Mouse (Mus musculus) CH12.LX (cell line): ENCODE results near the gene Atp6v0b. TPM values are rescaled to one million over a fixed set of nuclear protein-coding genes. Genes with fewer than 3 reads are reported as not detected.

Experiments
- DNase-seq: peaks from one replicate; pipeline ENCODE4 v3.0.0-alpha.2; 2013; ENCODE audit errors: extremely low read depth
- H3K27ac ChIP-seq: 2 replicates; pipeline ENCODE4 v1.5.1; 2012; ENCODE audit warnings: low read depth, mild to moderate bottlenecking, control low read depth, moderate library complexity; ENCODE audit not compliant: insufficient read depth
- H3K27me3 ChIP-seq: replicated peaks from 2 replicates; pipeline ENCODE3; 2012; ENCODE audit warnings: inconsistent platforms
- H3K36me3 ChIP-seq, 2 experiments: replicated peaks in 1 of 2; 2 replicates each; pipeline versions ENCODE3 to v1.6.1; 2012; ENCODE audit warnings: inconsistent platforms in 1 of 2, low read length in 1 of 2, mild to moderate bottlenecking in 1 of 2, mixed read lengths in 1 of 2, moderate library complexity in 1 of 2; ENCODE audit not compliant: control insufficient read depth in 1 of 2, insufficient read depth in 1 of 2
- H3K4me1 ChIP-seq, 2 experiments: 2 replicates each; pipeline ENCODE4 v1.6.1; 2012; ENCODE audit warnings: inconsistent platforms in 1 of 2, moderate library complexity in 1 of 2; ENCODE audit not compliant: insufficient read depth in 2 of 2, control insufficient read depth in 1 of 2
- H3K4me2 ChIP-seq: 2 replicates; pipeline ENCODE4 v1.6.1; 2012; ENCODE audit warnings: low read depth, mild to moderate bottlenecking, control low read depth; ENCODE audit not compliant: poor library complexity, insufficient read depth, severe bottlenecking
- H3K4me3 ChIP-seq, 3 experiments: fragments of 150-350 bp in 1 of 3; sonication (generic) in 1 of 3; replicated peaks in 1 of 3; 2 replicates each; pipeline versions ENCODE3 to v1.5.1; 2011 to 2012; ENCODE audit warnings: low read depth in 2 of 3, low read length in 2 of 3, mild to moderate bottlenecking in 2 of 3, moderate library complexity in 2 of 3, control low read depth in 1 of 3, improper control_type of control experiment in 1 of 3, inconsistent platforms in 1 of 3, mixed read lengths in 1 of 3; ENCODE audit not compliant: poor library complexity in 1 of 3
- H3K79me2 ChIP-seq: replicated peaks from 2 replicates; pipeline ENCODE4 v1.6.1; 2012; ENCODE audit warnings: mild to moderate bottlenecking, moderate library complexity; ENCODE audit not compliant: control insufficient read depth, poor library complexity, insufficient read depth, severe bottlenecking; ENCODE audit errors: extremely low read depth
- H3K9ac ChIP-seq: 2 replicates; pipeline ENCODE4 v1.6.1; 2012; ENCODE audit warnings: low read depth, mild to moderate bottlenecking, control low read depth, moderate library complexity; ENCODE audit not compliant: insufficient read depth
- H3K9me3 ChIP-seq: replicated peaks from 2 replicates; pipeline ENCODE3; 2012; ENCODE audit warnings: low read length, inconsistent platforms, mixed read lengths
- BHLHE40 ChIP-seq: IDR thresholded peaks from 2 replicates; pipeline ENCODE4 v1.6.1; 2011; ENCODE audit warnings: mild to moderate bottlenecking, low read depth, low read length, improper control_type of control experiment
- CHD2 ChIP-seq: IDR thresholded peaks from 2 replicates; pipeline ENCODE4 v1.6.1; 2011; ENCODE audit warnings: low read length, improper control_type of control experiment
- ELF1 ChIP-seq: IDR thresholded peaks from 2 replicates; pipeline ENCODE4 v1.6.1; 2014; ENCODE audit warnings: low read depth, mild to moderate bottlenecking, inconsistent platforms, low read length, improper control_type of control experiment
- GABPA ChIP-seq: IDR thresholded peaks from 2 replicates; pipeline ENCODE4 v1.6.1; 2012; ENCODE audit warnings: low read depth, low read length, improper control_type of control experiment, inconsistent platforms; ENCODE audit not compliant: insufficient replicate concordance
- HCFC1 ChIP-seq: IDR thresholded peaks from 2 replicates; pipeline ENCODE4 v1.6.1; 2012; ENCODE audit warnings: low read depth, mild to moderate bottlenecking, inconsistent platforms, low read length, improper control_type of control experiment
- IRF4 ChIP-seq: IDR thresholded peaks from 2 replicates; pipeline ENCODE4 v1.6.1; 2014; ENCODE audit warnings: low read depth, mild to moderate bottlenecking, inconsistent platforms, low read length, improper control_type of control experiment
- JUN ChIP-seq: IDR thresholded peaks from 2 replicates; pipeline ENCODE4 v1.6.1; 2011; ENCODE audit warnings: low read depth, mild to moderate bottlenecking, low read length, improper control_type of control experiment, moderate library complexity; ENCODE audit not compliant: insufficient read depth
- KAT2A ChIP-seq: IDR thresholded peaks from 2 replicates; pipeline ENCODE4 v1.6.1; 2012; ENCODE audit warnings: low read length, improper control_type of control experiment, inconsistent platforms; ENCODE audit not compliant: insufficient replicate concordance
- MAX ChIP-seq: IDR thresholded peaks from 2 replicates; pipeline ENCODE4 v1.6.1; 2011; ENCODE audit warnings: low read length, improper control_type of control experiment
- MEF2A ChIP-seq: IDR thresholded peaks from 2 replicates; pipeline ENCODE4 v1.6.1; 2014; ENCODE audit warnings: low read depth, mild to moderate bottlenecking, inconsistent platforms, low read length, improper control_type of control experiment, borderline replicate concordance
- MXI1 ChIP-seq: IDR thresholded peaks from 2 replicates; pipeline ENCODE4 v1.6.1; 2011; ENCODE audit warnings: mild to moderate bottlenecking, low read depth, low read length, improper control_type of control experiment
- MYC ChIP-seq: IDR thresholded peaks from 2 replicates; pipeline ENCODE4 v1.6.1; 2011; ENCODE audit warnings: low read depth, mild to moderate bottlenecking, improper control_type of control experiment, low read length
- NELFE ChIP-seq: IDR thresholded peaks from 2 replicates; pipeline ENCODE4 v1.6.1; 2011; ENCODE audit warnings: low read depth, low read length, improper control_type of control experiment
- NRF1 ChIP-seq: IDR thresholded peaks from 2 replicates; pipeline ENCODE4 v1.6.1; 2014; ENCODE audit warnings: low read depth, mild to moderate bottlenecking, inconsistent platforms, low read length, improper control_type of control experiment, moderate library complexity
- PAX5 ChIP-seq: IDR thresholded peaks from 2 replicates; pipeline ENCODE4 v1.6.1; 2012; ENCODE audit warnings: low read length, inconsistent platforms, mixed read lengths
- POLR2A ChIP-seq: IDR thresholded peaks from 2 replicates; pipeline ENCODE4 v1.6.1; 2011; ENCODE audit warnings: low read depth, mild to moderate bottlenecking, improper control_type of control experiment, low read length
- RCOR1 ChIP-seq: conservative IDR thresholded peaks from 2 replicates; pipeline ENCODE4 v1.6.1; 2012; ENCODE audit warnings: low read depth, mild to moderate bottlenecking, inconsistent platforms, low read length, improper control_type of control experiment
- SIN3A ChIP-seq: IDR thresholded peaks from 2 replicates; pipeline ENCODE4 v1.6.1; 2012; ENCODE audit warnings: low read length, improper control_type of control experiment, inconsistent platforms
- SMC3 ChIP-seq: IDR thresholded peaks from 2 replicates; pipeline ENCODE4 v1.6.1; 2011; ENCODE audit warnings: low read depth, low read length, improper control_type of control experiment
- TCF12 ChIP-seq: IDR thresholded peaks from 2 replicates; pipeline ENCODE4 v1.6.1; 2014; ENCODE audit warnings: low read depth, mild to moderate bottlenecking, inconsistent platforms, low read length, improper control_type of control experiment
- UBTF ChIP-seq: IDR thresholded peaks from 2 replicates; pipeline ENCODE4 v1.6.1; 2012; ENCODE audit warnings: low read depth, mild to moderate bottlenecking, inconsistent platforms, low read length, improper control_type of control experiment, moderate library complexity
- USF1 ChIP-seq: IDR thresholded peaks from 2 replicates; pipeline ENCODE4 v1.6.1; 2014; ENCODE audit warnings: low read depth, mild to moderate bottlenecking, inconsistent platforms, low read length, improper control_type of control experiment
- USF2 ChIP-seq: conservative IDR thresholded peaks from 2 replicates; pipeline ENCODE4 v1.6.1; 2011; ENCODE audit warnings: low read depth, low read length, improper control_type of control experiment
- ZKSCAN1 ChIP-seq: IDR thresholded peaks from 2 replicates; pipeline ENCODE4 v1.6.1; 2012; ENCODE audit warnings: low read depth, inconsistent platforms, low read length, improper control_type of control experiment, borderline replicate concordance
- ZMIZ1 ChIP-seq: IDR thresholded peaks from 2 replicates; pipeline ENCODE4 v1.6.1; 2012; ENCODE audit warnings: low read depth, mild to moderate bottlenecking, inconsistent platforms, low read length, improper control_type of control experiment
- ZNF384 ChIP-seq: IDR thresholded peaks from 2 replicates; pipeline ENCODE4 v1.6.1; 2012; ENCODE audit warnings: low read depth, low read length, improper control_type of control experiment, inconsistent platforms
- dilution Hi-C: fragments of 300-500 bp; cut with MboI; formaldehyde crosslinking; loops from 2 replicates; pipeline ENCODE4 v1.14.3; 2020; ENCODE audit warnings: low sequenced_read_pairs; ENCODE audit not compliant: extremely low pct_unique_long_range_greater_than_20kb, extremely low pct_ligation_motif_present
- in situ Hi-C: fragments of 300-500 bp; cut with MboI; formaldehyde crosslinking; loops from 3 replicates; pipeline ENCODE4 v1.14.3; 2019; ENCODE audit warnings: low sequenced_read_pairs, low pct_ligation_motif_present, low pct_unique_long_range_greater_than_20kb, mixed read lengths
- polyA plus RNA-seq: library from polyadenylated mRNA; unstranded; fragments of >175 nt; gene quantifications from 2 replicates; pipeline ENCODE4 v1.2.1, GENCODE M21; 2012; ENCODE audit warnings: low read depth; ENCODE audit not compliant: insufficient read length
- total RNA-seq, 2 experiments: library from RNA; depleted of rRNA; stranded (reverse); fragments of 300-350 nt in 1 of 2; fragments of >200 nt in 1 of 2; gene quantifications; 2 replicates each; pipeline ENCODE4 v1.2.3; 2012 to 2014

Gene Atp6v0b
- total RNA-seq (2012; rRNA removed) = 169 and 186 TPM in 2 replicates
- total RNA-seq (2014; rRNA removed) = 165 and 176 TPM in 2 replicates
- polyA plus RNA-seq = 189 and 202 TPM in 2 replicates

- Histone ChIP-seq H3K4me2 (peak within 1 kb of the TSS; percentile 89), H3K4me1 (peaks cover 8 to 29% of the 10 kb centered on the region in 2 experiments), H3K4me3 (peak within 1 kb of the TSS; percentile 74 to 95 (median 91)), H3K36me3 (peaks cover 38 to 67% of the 10 kb centered on the region in 2 experiments), H3K79me2 (peaks cover 21% of the 10 kb centered on the region), H3K9ac (peak within 1 kb of the TSS; percentile 87), H3K27ac (peak within 1 kb of the TSS; percentile 39; the same call in 1 of the 2 replicates), H3K9me3 (no peaks in the 10 kb centered on the region), H3K27me3 (no peaks in the 10 kb centered on the region)
- in situ Hi-C loops (no loop called here), dilution Hi-C loops (no loop called here)
- DNase-seq = peak; percentile 82
- 0 out of 2 replicates have a peak, but pooled peaks have one; percentile 20 for TF ChIP-seq IRF4
- TF ChIP-seq POLR2A = peak; percentile 74
- peak; percentile 63; the same call in 1 of the 2 replicates for TF ChIP-seq MEF2A
- peak; percentile 92 for TF ChIP-seq SIN3A
- peak; percentile 99 for TF ChIP-seq USF2
- TF ChIP-seq ZNF384 = no peak
- TF ChIP-seq MAX = peak; percentile 99
- peak; percentile 83 for TF ChIP-seq RCOR1
- peak; percentile 97 for TF ChIP-seq HCFC1
- TF ChIP-seq PAX5 = no peak
- TF ChIP-seq MXI1 = peak; percentile 84
- no peak for TF ChIP-seq SMC3
- TF ChIP-seq USF1 = peak; percentile 99
- TF ChIP-seq MYC = peak; percentile 33; the same call in 1 of the 2 replicates
- TF ChIP-seq GABPA = peak; percentile 74; the same call in 1 of the 2 replicates
- TF ChIP-seq NELFE = peak; percentile 55
- peak; percentile 70; the same call in 1 of the 2 replicates for TF ChIP-seq CHD2
- peak; percentile 75 for TF ChIP-seq TCF12
- TF ChIP-seq JUN = no peak
- peak; percentile 95; the same call in 1 of the 2 replicates for TF ChIP-seq KAT2A
- peak; percentile 99 for TF ChIP-seq BHLHE40
- TF ChIP-seq NRF1 = peak; percentile 74
- TF ChIP-seq ZKSCAN1 = no peak
- TF ChIP-seq ELF1 = peak; percentile 71
- TF ChIP-seq UBTF = peak; percentile 34; the same call in 1 of the 2 replicates
- peak; percentile 48; the same call in 1 of the 2 replicates for TF ChIP-seq ZMIZ1
These were observed at the start of gene Atp6v0b for GRCm38 (mm10) chr4:117887133-117887532. Gene Atp6v0b, minus strand, starts transcription at chr4:117887333.
